Mouse (Mus musculus) embryo, embryonic 10.5 days (tissue): ENCODE measurements around the gene Schip1.

Experiments
- DNase-seq: peaks from one replicate; pipeline ENCODE4 v3.0.0-alpha.2; 2015; ENCODE audit warnings: low spot score

The Schip1 gene

DNA sequence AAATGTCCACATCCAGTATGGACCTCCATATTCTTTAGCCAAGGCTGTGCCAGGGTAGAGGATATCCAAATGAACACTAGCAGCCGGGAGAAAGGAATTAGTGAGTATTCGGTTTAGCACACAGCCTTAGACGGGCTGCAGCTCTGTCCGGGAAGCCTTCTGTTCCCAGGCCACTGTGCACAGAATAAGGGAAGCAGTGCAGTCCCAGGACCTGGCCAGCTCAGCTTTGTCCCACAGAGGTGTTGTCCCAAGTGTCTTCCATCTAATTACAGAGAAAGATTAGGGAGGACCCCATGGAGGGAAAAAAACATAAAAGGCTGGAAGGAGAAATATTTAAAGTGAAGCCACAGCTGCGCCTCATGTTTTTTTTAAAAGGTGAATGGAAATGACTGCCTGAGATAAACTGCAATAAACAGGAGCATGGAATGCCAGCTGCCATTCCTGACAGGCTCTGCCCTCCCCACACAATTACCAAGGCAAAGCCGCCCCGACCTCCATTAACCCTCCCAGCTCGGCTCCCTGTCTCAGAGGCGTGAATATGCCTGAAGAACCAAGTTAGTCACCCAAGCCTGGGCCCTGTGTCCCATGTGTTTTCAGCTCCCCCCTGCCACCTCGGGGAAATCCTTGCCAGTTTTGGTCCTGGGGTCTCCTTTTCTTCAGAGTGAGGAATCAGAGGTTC is 523.1 kb downstream of the Schip1 start:
- peak; percentile 46 for DNase-seq

- no peak for DNase-seq
Observed at GRCm38 (mm10) chr3:68589220-68589840, 524.7 kb downstream of the Schip1 start.

- DNase-seq: peak; percentile 59
Observed at GRCm38 (mm10) chr3:68590436-68590835, 525.8 kb downstream of the Schip1 start.

GRCm38 (mm10) chr3:68592575-68592974 is 528.0 kb downstream of the Schip1 start:
- no peak for DNase-seq

DNA sequence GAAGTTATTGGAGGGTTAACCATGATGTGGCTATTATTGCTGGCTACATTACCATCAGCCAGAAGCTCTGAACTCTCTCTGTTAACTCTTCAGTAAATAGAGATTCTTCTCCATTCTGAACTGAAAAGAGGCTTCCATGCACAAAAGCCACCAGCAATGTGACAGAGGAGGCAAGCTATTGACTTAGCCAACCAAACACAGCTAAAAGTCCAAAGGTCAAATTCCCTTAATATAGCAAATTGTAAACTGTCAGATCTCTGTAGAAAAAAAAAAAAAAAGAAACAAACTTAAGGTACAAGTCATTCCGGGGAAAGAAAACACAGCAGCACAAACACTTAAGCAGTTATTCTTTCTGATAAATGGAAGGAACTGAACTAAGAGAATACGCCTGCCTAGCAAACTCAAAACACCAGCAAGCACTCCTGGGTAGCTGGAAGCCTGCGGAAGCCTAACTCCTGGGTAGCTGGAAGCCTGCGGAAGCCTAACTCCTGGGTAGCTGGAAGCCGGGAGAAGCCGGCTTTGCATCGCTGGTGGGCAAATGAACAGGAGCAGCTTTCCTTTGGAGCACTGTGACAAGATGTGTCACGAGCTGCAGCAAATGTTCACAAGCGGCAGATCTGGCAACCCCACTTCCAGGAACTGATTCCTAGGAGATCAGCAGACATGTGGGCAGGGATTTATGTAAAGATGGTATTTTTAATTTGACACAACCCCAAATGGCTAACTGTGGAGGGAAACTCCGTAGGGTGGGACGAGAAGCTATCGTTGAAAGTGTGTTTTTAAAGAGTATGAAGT is 528.7 kb downstream of the Schip1 start:
- DNase-seq: no peak

- DNase-seq: no peak
Observed at GRCm38 (mm10) chr3:68595316-68595925, 530.8 kb downstream of the Schip1 start.

DNA sequence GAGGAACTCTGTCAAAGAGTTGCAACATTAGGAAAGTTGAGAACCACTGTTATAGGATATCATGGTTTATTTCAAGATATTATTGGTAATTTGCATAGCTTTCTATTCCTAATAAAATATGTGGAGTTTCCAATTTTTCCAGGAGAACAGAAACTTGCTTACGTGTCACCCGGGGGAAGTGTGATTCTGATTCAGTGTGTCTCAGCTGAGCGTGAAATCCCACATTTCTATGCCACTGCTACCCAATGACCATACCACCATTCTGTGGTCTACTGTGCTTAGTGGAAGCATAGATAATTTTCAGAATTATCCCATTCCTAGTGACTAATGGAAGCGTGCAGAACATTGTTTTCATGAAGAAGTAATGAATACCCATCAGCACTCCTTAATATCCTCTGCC is 532.3 kb downstream of the Schip1 start:
- DNase-seq: no peak

- no peak for DNase-seq
Observed at GRCm38 (mm10) chr3:68602891-68603290, 538.3 kb downstream of the Schip1 start.

- no peak for DNase-seq
Observed at GRCm38 (mm10) chr3:68604467-68604866, 539.9 kb downstream of the Schip1 start.

DNA sequence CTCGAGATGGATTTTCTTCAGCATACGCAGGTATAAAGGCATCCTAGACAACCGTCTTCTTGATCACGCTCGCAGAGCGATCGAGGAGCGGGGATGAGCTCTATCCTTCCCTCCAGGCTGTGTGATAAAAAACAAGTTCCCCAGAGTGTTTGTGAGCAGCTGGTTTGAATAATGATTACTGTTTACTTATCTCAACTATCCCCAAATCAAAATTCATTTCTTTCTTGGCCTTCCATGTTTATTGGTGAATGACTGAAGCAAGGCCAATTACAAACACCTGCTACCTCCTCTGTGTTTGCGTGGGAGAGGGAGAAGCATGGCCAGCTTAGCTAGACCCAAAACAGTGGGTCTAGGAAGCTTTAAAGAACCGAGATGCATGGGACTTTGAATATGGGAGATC is 540.4 kb downstream of the Schip1 start:
- DNase-seq: no peak

- DNase-seq: no peak
Observed at GRCm38 (mm10) chr3:68605942-68606603, 541.5 kb downstream of the Schip1 start.

DNA sequence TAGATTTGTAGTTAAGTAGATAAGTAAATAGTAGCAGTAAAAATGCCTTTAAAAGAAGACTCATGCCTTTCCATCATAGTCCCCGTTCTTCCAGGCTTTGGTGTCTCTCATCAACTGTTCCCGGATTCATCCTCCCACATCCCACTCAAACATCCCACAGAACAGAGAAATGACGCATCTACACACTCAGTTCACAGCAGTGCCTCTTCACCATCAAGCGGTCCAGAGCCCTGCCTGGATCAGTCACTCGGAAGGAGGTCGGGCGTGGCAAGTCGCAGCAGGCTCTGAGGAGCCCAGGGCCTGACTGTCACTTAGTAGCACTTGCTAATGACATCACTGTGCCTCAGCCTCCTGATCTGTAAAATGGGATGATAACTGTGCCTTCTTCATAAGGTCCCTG is 542.1 kb downstream of the Schip1 start:
- no peak for DNase-seq

GRCm38 (mm10) chr3:68607336-68607735 is 542.7 kb downstream of the Schip1 start:
- DNase-seq: no peak

DNA sequence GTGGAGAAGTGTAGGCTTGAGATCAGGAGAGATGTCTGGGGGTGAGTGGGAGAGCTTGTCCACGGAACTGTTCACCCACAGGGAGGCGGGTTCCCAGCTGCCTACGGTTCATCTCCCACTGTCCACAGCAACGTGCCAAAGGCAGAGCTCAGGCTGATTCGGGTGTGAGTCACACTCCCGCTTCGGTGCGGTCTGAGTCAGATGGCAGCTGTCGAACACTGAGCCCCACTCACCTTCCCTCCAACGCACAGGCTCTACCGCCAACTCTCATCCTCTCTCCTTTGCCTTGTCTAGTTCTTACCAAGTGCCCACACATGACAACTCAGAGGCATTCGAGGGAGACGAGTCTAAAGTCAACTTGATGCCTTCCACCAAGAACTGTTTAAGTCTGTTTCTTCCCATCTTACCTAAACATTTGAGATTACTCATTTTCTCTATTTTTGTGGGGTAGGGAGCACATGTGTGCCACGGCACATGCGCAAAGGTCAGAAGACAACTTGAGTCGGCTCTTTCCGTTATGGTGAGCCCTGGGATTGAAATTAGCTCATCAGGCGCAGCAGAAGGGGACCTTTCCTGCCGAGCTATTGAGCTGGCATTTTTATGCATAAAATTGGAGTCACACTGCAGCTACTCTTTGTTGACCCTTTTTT is 544.4 kb downstream of the Schip1 start:
- no peak for DNase-seq

- DNase-seq: no peak
Observed at GRCm38 (mm10) chr3:68610011-68610410, 545.4 kb downstream of the Schip1 start.

DNA sequence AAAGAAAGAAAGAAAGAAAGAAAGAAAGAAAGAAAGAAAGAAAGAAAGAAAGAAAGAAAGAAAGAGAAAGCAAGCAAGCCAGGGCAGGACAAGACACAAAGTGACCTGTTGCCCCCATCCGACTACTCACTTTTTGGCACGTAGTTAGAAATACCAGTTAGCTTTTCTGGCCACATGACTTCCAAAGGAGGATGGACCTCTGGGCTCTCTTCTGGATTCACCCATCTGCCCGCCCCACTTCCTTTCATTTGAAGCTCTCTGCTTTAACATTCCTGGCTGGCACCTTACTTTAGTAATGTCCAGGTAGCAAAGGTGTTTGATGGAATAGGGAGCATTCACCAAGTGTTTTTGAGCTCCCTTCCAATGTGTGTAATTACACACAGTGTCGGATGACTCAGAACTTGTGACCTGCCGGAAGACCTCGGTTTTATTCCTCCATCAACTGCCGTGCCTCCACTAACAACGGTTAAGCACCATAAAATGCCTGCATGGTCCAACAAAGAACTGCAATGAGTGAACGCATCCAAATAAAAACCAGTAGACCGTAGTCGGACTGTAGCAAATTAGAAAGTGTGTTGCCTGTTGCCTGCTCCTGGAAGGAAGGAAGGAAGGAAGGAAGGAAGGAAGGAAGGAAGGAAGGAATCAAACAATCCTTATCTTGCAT is 546.1 kb downstream of the Schip1 start:
- no peak for DNase-seq

GRCm38 (mm10) chr3:68615042-68615810 is 550.6 kb downstream of the Schip1 start:
- DNase-seq: peak; percentile 82

GRCm38 (mm10) chr3:68616363-68616762 is 551.8 kb downstream of the Schip1 start:
- DNase-seq: no peak

DNA sequence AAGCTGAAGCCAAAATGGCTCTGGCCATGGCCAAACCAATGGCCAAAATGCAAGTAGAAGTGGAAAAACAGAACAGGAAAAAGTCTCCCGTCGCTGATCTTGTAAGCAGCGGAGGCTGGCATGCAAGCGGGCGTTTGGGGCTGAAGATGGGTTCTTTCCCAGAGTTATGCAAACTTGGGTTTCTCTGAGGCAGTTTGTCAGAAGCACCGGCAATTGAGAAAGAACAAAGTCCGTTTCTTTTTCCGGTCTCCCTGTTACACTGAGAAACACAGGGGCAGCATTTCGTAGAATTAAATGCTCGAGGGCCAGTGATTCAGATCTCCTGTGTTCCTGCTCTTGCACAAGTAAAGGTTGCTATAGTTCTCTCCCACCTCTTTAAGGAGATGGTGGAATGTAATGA is 553.1 kb downstream of the Schip1 start:
- DNase-seq: no peak

DNA sequence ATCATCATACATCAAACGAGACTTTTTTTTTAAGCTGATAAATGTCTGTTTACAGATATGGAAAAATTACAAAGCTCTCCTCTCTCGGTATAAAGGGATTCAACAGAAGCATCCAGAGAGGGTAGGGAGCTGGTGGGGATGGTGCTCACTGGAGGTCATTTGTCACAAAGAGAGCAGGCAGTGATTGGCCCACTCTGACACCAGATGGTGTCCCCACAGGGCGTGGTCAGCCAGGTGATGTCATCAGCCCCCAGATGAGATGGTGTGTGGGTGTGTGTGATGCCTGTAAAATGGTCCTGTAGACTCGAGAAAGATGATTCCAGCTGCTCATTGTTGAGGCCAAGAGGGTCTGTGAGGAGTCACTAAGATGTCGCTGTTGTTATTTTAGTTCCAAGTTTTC is 554.5 kb downstream of the Schip1 start:
- no peak for DNase-seq
